Mouse (Mus musculus) E14TG2a.4 (cell line): ENCODE results near the gene Slc8b1.

Source experiments
- CTCF ChIP-seq: conservative IDR thresholded peaks from 2 replicates; pipeline ENCODE4 v1.5.1; 2014; ENCODE audit warnings: low read length
- NANOG ChIP-seq: IDR thresholded peaks from 2 replicates; pipeline ENCODE4 v1.6.1; 2014; ENCODE audit warnings: borderline replicate concordance, low read length, mixed read lengths
- POU5F1 ChIP-seq: IDR thresholded peaks from 2 replicates; pipeline ENCODE4 v1.6.1; 2014; ENCODE audit warnings: low read length, borderline replicate concordance

DNA sequence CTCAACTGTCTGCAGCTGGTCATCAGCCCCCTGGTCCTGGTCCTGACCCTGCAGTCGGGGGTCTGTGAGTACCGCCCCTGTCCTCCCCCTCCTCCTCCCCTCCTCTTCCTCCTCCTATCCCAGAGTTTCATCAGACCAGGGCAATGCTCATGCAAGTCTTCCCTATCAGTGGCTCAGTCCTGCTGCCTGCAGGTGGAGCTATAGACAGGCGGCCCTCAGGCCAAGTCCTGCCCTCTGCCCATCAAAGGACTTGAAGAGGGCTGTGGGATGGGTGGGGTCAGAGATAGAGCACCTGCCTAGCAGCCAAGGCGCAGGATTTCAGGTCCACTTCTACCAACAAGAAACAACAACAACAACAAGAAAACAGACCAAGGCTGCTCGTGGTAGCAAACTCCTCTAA, 14.8 kb downstream of the Slc8b1 start:
- TF ChIP-seq CTCF (peak; percentile 30), POU5F1 (no peak), NANOG (no peak)
